Mouse (Mus musculus): ENCODE results near the gene Eif2b1. TPM values are rescaled to one million over a fixed set of nuclear protein-coding genes. Genes with fewer than 3 reads are reported as not detected.

Gene Eif2b1
- polyA plus RNA-seq, 2 experiments = 42.5 to 71.3 TPM

DNA sequence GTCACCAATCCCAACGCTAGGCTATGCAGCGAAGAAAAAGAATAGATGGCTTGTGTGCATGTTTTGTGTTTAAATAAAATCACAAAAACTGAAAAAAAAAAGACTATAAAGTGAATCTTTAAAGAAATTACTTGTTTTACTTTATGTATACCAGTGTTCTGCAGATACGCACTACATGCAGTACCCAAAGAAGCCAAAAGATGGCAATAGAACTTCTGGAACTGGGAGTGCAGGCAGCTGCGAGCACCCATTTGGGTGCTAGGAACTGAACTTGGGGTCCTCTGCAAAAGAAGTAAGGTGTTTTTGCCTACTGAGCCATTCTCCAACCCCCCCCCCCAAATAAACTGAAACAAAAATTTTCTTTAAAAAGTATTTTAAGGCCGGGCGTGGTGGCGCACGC lies 55.9 kb downstream of the Eif2b1 start:
- no peaks in the 10 kb centered on the region for H3K4me1 ChIP-seq (ENCODE audit: control insufficient read depth, insufficient read depth, low read length)
- H3K4me2 ChIP-seq (replicated peaks; ENCODE audit: low read depth, low read length, severe bottlenecking) = no peak overlapping the region
- no peak for TF ChIP-seq POLR2A (IDR thresholded peaks at IDR 0.05; ENCODE audit: borderline replicate concordance, extremely low read depth, insufficient read depth, insufficient read length)
- DNase-seq (ENCODE audit: low spot score) = no peak
- WGBS = 96% methylated on average over 8 of the region's 8 CpGs
- peaks cover 32% of the 10 kb centered on the region for H3K36me3 ChIP-seq (ENCODE audit: control insufficient read depth, insufficient read depth, low read length)
- H3K4me3 ChIP-seq (replicated peaks; ENCODE audit: low read length) = no peak overlapping the region
- H3K27ac ChIP-seq (replicated peaks; ENCODE audit: low read depth, low read length) = no peak overlapping the region
- no peak overlapping the region for H3K9ac ChIP-seq (ENCODE audit: low read depth, low read length, severe bottlenecking)
- no peaks in the 10 kb centered on the region for H3K9me3 ChIP-seq (ENCODE audit: control insufficient read depth, low read length)
- ATAC-seq (ENCODE audit: low FRiP score, low read depth) = no peak
- no peaks in the 10 kb centered on the region for H3K27me3 ChIP-seq (ENCODE audit: control insufficient read depth, insufficient read depth, low read length)

DNA sequence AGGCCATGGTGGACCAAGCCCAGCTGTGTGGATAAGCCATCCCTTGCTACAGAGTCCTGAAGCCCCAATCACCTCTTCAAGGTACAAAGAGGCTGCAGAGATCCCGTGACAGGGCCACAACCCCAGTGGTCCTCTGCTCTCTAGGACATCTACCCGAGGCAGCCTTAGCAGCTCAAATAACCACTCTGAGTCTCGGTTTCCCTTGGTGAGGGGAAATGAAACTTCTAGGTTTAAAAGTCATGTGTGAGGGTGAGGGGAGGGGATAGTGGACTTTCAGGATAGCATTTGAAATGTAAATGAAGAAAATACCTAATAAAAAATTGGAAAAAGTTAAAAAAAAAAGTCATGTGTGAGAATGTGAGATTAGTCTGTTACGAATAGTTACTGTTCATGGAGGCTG lies 57.3 kb downstream of the Eif2b1 start:
- ATAC-seq (ENCODE audit: low FRiP score, low read depth) = no peak
- H3K36me3 ChIP-seq (ENCODE audit: control insufficient read depth, insufficient read depth, low read length) = peaks cover 33% of the 10 kb centered on the region

More for the DNA sequence above, 57.3 kb downstream of the Eif2b1 start:
- no peaks in the 10 kb centered on the region for H3K4me1 ChIP-seq (ENCODE audit: control insufficient read depth, insufficient read depth, low read length)
- no peaks in the 10 kb centered on the region for H3K9me3 ChIP-seq (ENCODE audit: control insufficient read depth, low read length)
- no peak for TF ChIP-seq POLR2A (IDR thresholded peaks at IDR 0.05; ENCODE audit: borderline replicate concordance, extremely low read depth, insufficient read depth, insufficient read length)
- H3K4me3 ChIP-seq (replicated peaks; ENCODE audit: low read length) = no peak overlapping the region
- H3K4me2 ChIP-seq (replicated peaks; ENCODE audit: low read depth, low read length, severe bottlenecking) = no peak overlapping the region
- no peak overlapping the region for H3K9ac ChIP-seq (ENCODE audit: low read depth, low read length, severe bottlenecking)
- 89% methylated on average over 4 of the region's 4 CpGs for WGBS
- H3K27ac ChIP-seq (replicated peaks; ENCODE audit: low read depth, low read length) = no peak overlapping the region
- DNase-seq (ENCODE audit: low spot score) = no peak
- H3K27me3 ChIP-seq (ENCODE audit: control insufficient read depth, insufficient read depth, low read length) = no peaks in the 10 kb centered on the region

Other genes with a start within 250 kb of the Eif2b1 start
- gene Cdk2ap1, start 216.0 kb downstream of the Eif2b1 start, polyA plus RNA-seq (2012; rRNA removed) = 379 and 405 TPM in 2 replicates
- gene Cdk2ap1, start 216.0 kb downstream of the Eif2b1 start, polyA plus RNA-seq (2014; fragmentation: Nextera tagmentation; extraction: Ambion mirVana) = 122 and 234 TPM in 2 replicates
- 43.0 and 45.9 TPM in 2 replicates for gene Sbno1, start 153.1 kb downstream of the Eif2b1 start, polyA plus RNA-seq (2012; rRNA removed)
- gene Sbno1, start 153.1 kb downstream of the Eif2b1 start, polyA plus RNA-seq (2014; fragmentation: Nextera tagmentation; extraction: Ambion mirVana) = 65.1 and 76.3 TPM in 2 replicates
- 96.7 and 101 TPM in 2 replicates for gene Kmt5a, start 139.2 kb downstream of the Eif2b1 start, polyA plus RNA-seq (2012; rRNA removed)
- 70.9 and 91.4 TPM in 2 replicates for gene Kmt5a, start 139.2 kb downstream of the Eif2b1 start, polyA plus RNA-seq (2014; fragmentation: Nextera tagmentation; extraction: Ambion mirVana)
- gene Rilpl2, start 100.8 kb downstream of the Eif2b1 start, polyA plus RNA-seq (2012; rRNA removed) = 34.7 and 36.3 TPM in 2 replicates
- 36.9 and 39.2 TPM in 2 replicates for gene Rilpl2, start 100.8 kb downstream of the Eif2b1 start, polyA plus RNA-seq (2014; fragmentation: Nextera tagmentation; extraction: Ambion mirVana)
- gene Snrnp35, start 96.0 kb downstream of the Eif2b1 start, polyA plus RNA-seq (2012; rRNA removed) = 8.1 and 17.1 TPM in 2 replicates
- 10.7 and 12.2 TPM in 2 replicates for gene Snrnp35, start 96.0 kb downstream of the Eif2b1 start, polyA plus RNA-seq (2014; fragmentation: Nextera tagmentation; extraction: Ambion mirVana)
- 17.8 and 22.4 TPM in 2 replicates for gene Rilpl1, start 47.7 kb downstream of the Eif2b1 start, polyA plus RNA-seq (2012; rRNA removed)
- 23.2 and 28.0 TPM in 2 replicates for gene Rilpl1, start 47.7 kb downstream of the Eif2b1 start, polyA plus RNA-seq (2014; fragmentation: Nextera tagmentation; extraction: Ambion mirVana)
- 260 and 264 TPM in 2 replicates for gene Tmed2, start 38.4 kb downstream of the Eif2b1 start, polyA plus RNA-seq (2012; rRNA removed)
- gene Tmed2, start 38.4 kb downstream of the Eif2b1 start, polyA plus RNA-seq (2014; fragmentation: Nextera tagmentation; extraction: Ambion mirVana) = 594 and 615 TPM in 2 replicates
- gene Ddx55, start 26.3 kb downstream of the Eif2b1 start, polyA plus RNA-seq (2012; rRNA removed) = 20.8 and 22.0 TPM in 2 replicates
- 11.9 and 12.5 TPM in 2 replicates for gene Ddx55, start 26.3 kb downstream of the Eif2b1 start, polyA plus RNA-seq (2014; fragmentation: Nextera tagmentation; extraction: Ambion mirVana)
- 86.9 and 94.6 TPM in 2 replicates for gene Gtf2h3, start within 50 bp of the Eif2b1 start, polyA plus RNA-seq (2012; rRNA removed)
- 62.6 and 76.4 TPM in 2 replicates for gene Gtf2h3, start within 50 bp of the Eif2b1 start, polyA plus RNA-seq (2014; fragmentation: Nextera tagmentation; extraction: Ambion mirVana)
- 33.3 and 39.7 TPM in 2 replicates for gene Atp6v0a2, start 49.4 kb upstream of the Eif2b1 start, polyA plus RNA-seq (2012; rRNA removed)
- 42.8 and 45.4 TPM in 2 replicates for gene Atp6v0a2, start 49.4 kb upstream of the Eif2b1 start, polyA plus RNA-seq (2014; fragmentation: Nextera tagmentation; extraction: Ambion mirVana)
- 0.20 and 0.38 TPM in 2 replicates for gene Dnah10, start 146.0 kb upstream of the Eif2b1 start, polyA plus RNA-seq (2012; rRNA removed)
- 0.11 TPM in 1 of 2 replicates, not detected in the other for gene Dnah10, start 146.0 kb upstream of the Eif2b1 start, polyA plus RNA-seq (2014; fragmentation: Nextera tagmentation; extraction: Ambion mirVana)

Data from limb, embryonic 14.5 days (tissue).